Mouse (Mus musculus): ENCODE results near the gene Sardh. TPM values are rescaled to one million over a fixed set of nuclear protein-coding genes. Genes with fewer than 3 reads are reported as not detected.

Gene Sardh
- total and polyA plus RNA-seq, 3 experiments, result 0.11 TPM; not detected in 2

GRCm38 (mm10) chr2:27232376-27232775 lies 15.8 kb downstream of the Sardh start:
- no peaks in the 10 kb centered on the region for H3K9me3 ChIP-seq (replicated peaks)
- DNase-seq (ENCODE audit: low spot score) (no peak), ATAC-seq (ENCODE audit: extremely low read depth, insufficient number of reproducible peaks, low FRiP score, poor library complexity, severe bottlenecking) (peak; percentile 28; the same call in 1 of the 2 replicates)
- H3K4me1 ChIP-seq (ENCODE audit: insufficient read depth, low read depth, low read length), result 0 out of 2 replicates have a peak, but pooled peaks cover 2% of the 10 kb centered on the region
- peaks cover 10% of the 10 kb centered on the region for H3K27me3 ChIP-seq (ENCODE audit: insufficient read depth, low read length)
- H3K36me3 ChIP-seq (replicated peaks), result no peaks in the 10 kb centered on the region
- TF ChIP-seq GATA1 (IDR thresholded peaks at IDR 0.05; ENCODE audit: borderline replicate concordance, low read length), result no peak
- TF ChIP-seq CTCF (IDR thresholded peaks at IDR 0.05; ENCODE audit: low read depth, low read length), result no peak
- TF ChIP-seq TAL1 (conservative IDR thresholded peaks at IDR 0.05; ENCODE audit: low read depth, low read length), result no peak
- TF ChIP-seq POLR2AphosphoS5 (IDR thresholded peaks at IDR 0.05; ENCODE audit: insufficient replicate concordance, low read depth, low read length), result no peak
- no peak for TF ChIP-seq GATA2 (IDR thresholded peaks at IDR 0.05; ENCODE audit: borderline replicate concordance, low read depth, low read length)
- H3K4me3 ChIP-seq (ENCODE audit: low read depth, low read length), result no peak overlapping the region

GRCm38 (mm10) chr2:27229481-27230105 lies 18.5 kb downstream of the Sardh start:
- Histone ChIP-seq H3K36me3 (replicated peaks) (no peaks in the 10 kb centered on the region), H3K9me3 (replicated peaks) (no peaks in the 10 kb centered on the region), H3K4me3 (ENCODE audit: low read depth, low read length) (no peak overlapping the region), H3K27me3 (ENCODE audit: insufficient read depth, low read length) (peaks cover 8% of the 10 kb centered on the region), H3K4me1 (ENCODE audit: insufficient read depth, low read depth, low read length) (0 out of 2 replicates have a peak, but pooled peaks cover 2% of the 10 kb centered on the region)
- DNase-seq (ENCODE audit: low spot score), result no peak
- no peak for TF ChIP-seq CTCF (IDR thresholded peaks at IDR 0.05; ENCODE audit: low read depth, low read length)
- no peak for TF ChIP-seq TAL1 (conservative IDR thresholded peaks at IDR 0.05; ENCODE audit: low read depth, low read length)
- no peak for TF ChIP-seq POLR2AphosphoS5 (IDR thresholded peaks at IDR 0.05; ENCODE audit: insufficient replicate concordance, low read depth, low read length)
- TF ChIP-seq GATA1 (IDR thresholded peaks at IDR 0.05; ENCODE audit: borderline replicate concordance, low read length), result no peak
- TF ChIP-seq GATA2 (IDR thresholded peaks at IDR 0.05; ENCODE audit: borderline replicate concordance, low read depth, low read length), result no peak
- no peak for ATAC-seq (ENCODE audit: extremely low read depth, insufficient number of reproducible peaks, low FRiP score, poor library complexity, severe bottlenecking)

DNA sequence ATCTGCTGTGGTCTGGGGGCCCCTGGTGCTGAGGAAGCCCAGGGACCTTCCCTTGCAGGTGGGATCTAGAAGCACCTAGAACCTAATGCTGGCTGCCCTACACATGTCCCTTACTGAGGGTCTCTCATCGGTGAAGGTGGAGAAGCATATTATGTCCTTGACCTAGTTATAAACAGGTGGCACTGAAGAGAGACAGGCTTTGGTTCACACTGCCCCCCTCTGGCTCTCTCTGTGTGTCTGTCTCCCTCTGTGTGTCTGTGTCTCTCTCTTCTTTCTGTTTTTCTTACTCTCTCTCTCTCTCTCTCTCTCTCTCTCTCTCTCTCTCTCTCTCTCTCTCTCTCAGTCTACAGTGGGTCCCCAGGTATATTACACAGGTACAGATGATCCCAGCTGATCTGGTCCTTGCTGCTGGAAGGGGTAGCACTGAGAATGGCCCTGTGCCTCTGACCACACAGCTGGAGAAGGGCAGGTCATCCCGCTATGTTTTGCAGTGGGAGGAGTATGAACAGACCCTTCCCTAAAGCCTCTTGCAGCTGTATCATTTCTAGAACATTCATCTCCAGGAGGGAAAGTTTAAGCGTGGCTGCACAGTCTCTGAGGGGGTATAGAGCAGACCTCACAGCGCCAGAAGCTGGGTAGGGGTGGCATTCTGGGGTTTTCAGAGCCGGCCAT lies 19.2 kb downstream of the Sardh start:
- 0 out of 2 replicates have a peak, but pooled peaks cover 2% of the 10 kb centered on the region for H3K4me1 ChIP-seq (ENCODE audit: insufficient read depth, low read depth, low read length)
- no peaks in the 10 kb centered on the region for H3K9me3 ChIP-seq (replicated peaks)
- H3K36me3 ChIP-seq (replicated peaks), result no peaks in the 10 kb centered on the region
- H3K4me3 ChIP-seq (ENCODE audit: low read depth, low read length), result no peak overlapping the region
- ATAC-seq (ENCODE audit: extremely low read depth, insufficient number of reproducible peaks, low FRiP score, poor library complexity, severe bottlenecking), result no peak
- TF ChIP-seq GATA2 (IDR thresholded peaks at IDR 0.05; ENCODE audit: borderline replicate concordance, low read depth, low read length) (no peak), CTCF (IDR thresholded peaks at IDR 0.05; ENCODE audit: low read depth, low read length) (no peak)
- H3K27me3 ChIP-seq (ENCODE audit: insufficient read depth, low read length), result peaks cover 8% of the 10 kb centered on the region
- DNase-seq (ENCODE audit: low spot score), result no peak

- TF ChIP-seq CTCF (IDR thresholded peaks at IDR 0.05; ENCODE audit: low read depth, low read length) (no peak), TAL1 (conservative IDR thresholded peaks at IDR 0.05; ENCODE audit: low read depth, low read length) (no peak), GATA1 (IDR thresholded peaks at IDR 0.05; ENCODE audit: borderline replicate concordance, low read length) (no peak), POLR2AphosphoS5 (IDR thresholded peaks at IDR 0.05; ENCODE audit: insufficient replicate concordance, low read depth, low read length) (no peak), GATA2 (IDR thresholded peaks at IDR 0.05; ENCODE audit: borderline replicate concordance, low read depth, low read length) (no peak)
- Histone ChIP-seq H3K4me1 (ENCODE audit: insufficient read depth, low read depth, low read length) (no peaks in the 10 kb centered on the region), H3K36me3 (replicated peaks) (no peaks in the 10 kb centered on the region), H3K9me3 (replicated peaks) (no peaks in the 10 kb centered on the region), H3K27me3 (ENCODE audit: insufficient read depth, low read length) (peaks cover 6% of the 10 kb centered on the region; the same call in 1 of the 2 replicates), H3K4me3 (ENCODE audit: low read depth, low read length) (no peak overlapping the region)
- DNase-seq (ENCODE audit: low spot score) (no peak), ATAC-seq (ENCODE audit: extremely low read depth, insufficient number of reproducible peaks, low FRiP score, poor library complexity, severe bottlenecking) (no peak)
Measured at GRCm38 (mm10) chr2:27226572-27226971, 21.6 kb downstream of the Sardh start.

- Histone ChIP-seq H3K27me3 (ENCODE audit: insufficient read depth, low read length) (peaks cover 8% of the 10 kb centered on the region; the same call in 1 of the 2 replicates), H3K4me3 (ENCODE audit: low read depth, low read length) (no peak overlapping the region), H3K9me3 (replicated peaks) (no peaks in the 10 kb centered on the region), H3K36me3 (replicated peaks) (no peaks in the 10 kb centered on the region), H3K4me1 (ENCODE audit: insufficient read depth, low read depth, low read length) (no peaks in the 10 kb centered on the region)
- ATAC-seq (ENCODE audit: extremely low read depth, insufficient number of reproducible peaks, low FRiP score, poor library complexity, severe bottlenecking) (no peak), DNase-seq (ENCODE audit: low spot score) (no peak)
- TF ChIP-seq GATA1 (IDR thresholded peaks at IDR 0.05; ENCODE audit: borderline replicate concordance, low read length), result no peak
- no peak for TF ChIP-seq POLR2AphosphoS5 (IDR thresholded peaks at IDR 0.05; ENCODE audit: insufficient replicate concordance, low read depth, low read length)
- no peak for TF ChIP-seq CTCF (IDR thresholded peaks at IDR 0.05; ENCODE audit: low read depth, low read length)
- TF ChIP-seq TAL1 (conservative IDR thresholded peaks at IDR 0.05; ENCODE audit: low read depth, low read length), result no peak
- no peak for TF ChIP-seq GATA2 (IDR thresholded peaks at IDR 0.05; ENCODE audit: borderline replicate concordance, low read depth, low read length)
Measured at GRCm38 (mm10) chr2:27223012-27223421, 25.1 kb downstream of the Sardh start.

GRCm38 (mm10) chr2:27218569-27218968 lies 29.6 kb downstream of the Sardh start:
- no peak overlapping the region for H3K4me3 ChIP-seq (ENCODE audit: low read depth, low read length)
- DNase-seq (ENCODE audit: low spot score) (no peak), ATAC-seq (ENCODE audit: extremely low read depth, insufficient number of reproducible peaks, low FRiP score, poor library complexity, severe bottlenecking) (no peak)
- peaks cover 8% of the 10 kb centered on the region; the same call in 1 of the 2 replicates for H3K27me3 ChIP-seq (ENCODE audit: insufficient read depth, low read length)
- no peaks in the 10 kb centered on the region for H3K9me3 ChIP-seq (replicated peaks)
- TF ChIP-seq GATA2 (IDR thresholded peaks at IDR 0.05; ENCODE audit: borderline replicate concordance, low read depth, low read length), result no peak
- TF ChIP-seq POLR2AphosphoS5 (IDR thresholded peaks at IDR 0.05; ENCODE audit: insufficient replicate concordance, low read depth, low read length), result no peak
- TF ChIP-seq GATA1 (IDR thresholded peaks at IDR 0.05; ENCODE audit: borderline replicate concordance, low read length), result no peak
- TF ChIP-seq CTCF (IDR thresholded peaks at IDR 0.05; ENCODE audit: low read depth, low read length), result no peak
- no peak for TF ChIP-seq TAL1 (conservative IDR thresholded peaks at IDR 0.05; ENCODE audit: low read depth, low read length)
- H3K4me1 ChIP-seq (ENCODE audit: insufficient read depth, low read depth, low read length), result no peaks in the 10 kb centered on the region
- H3K36me3 ChIP-seq (replicated peaks), result no peaks in the 10 kb centered on the region
